Mouse (Mus musculus): Measurements from ENCODE around the gene Harbi1. TPM values are rescaled to one million over a fixed set of nuclear protein-coding genes. Genes with fewer than 3 reads are reported as not detected.

The Harbi1 gene
- polyA plus RNA-seq, 1 experiment from 2014 or later = 22.7 TPM

DNA sequence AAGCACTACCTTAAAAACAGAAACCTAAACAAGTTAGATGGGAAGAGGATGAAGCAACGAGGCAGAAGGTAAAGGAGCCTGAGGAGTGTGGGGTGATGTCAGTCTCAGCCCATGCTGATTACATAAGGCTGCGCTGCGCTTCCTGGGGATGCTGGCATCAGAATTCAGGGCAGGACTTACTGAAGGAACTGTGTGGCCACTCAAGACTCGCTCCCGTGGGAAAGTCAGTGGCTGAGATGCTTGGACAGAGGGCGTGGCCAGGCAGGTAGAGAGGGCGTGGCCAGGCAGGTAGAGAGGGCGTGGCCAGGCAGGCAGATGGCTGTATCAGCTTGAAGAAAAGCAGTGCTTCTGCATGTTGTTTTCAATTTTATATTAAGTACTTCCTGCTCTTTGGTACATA, 26.7 kb upstream of the Harbi1 start:
- Histone ChIP-seq H3K27me3 (no peaks in the 10 kb centered on the region), H3K36me3 (peaks cover 75% of the 10 kb centered on the region), H3K4me3 (no peak overlapping the region), H3K9ac (replicated peaks) (no peak overlapping the region), H3K4me2 (replicated peaks) (no peak overlapping the region), H3K9me3 (no peaks in the 10 kb centered on the region), H3K27ac (replicated peaks) (no peak overlapping the region), H3K4me1 (no peaks in the 10 kb centered on the region)
- 81% methylated on average over 8 of the region's 8 CpGs for whole genome bisulfite sequencing
- ATAC-seq (ENCODE audit: low FRiP score, low read depth) = no peak

DNA sequence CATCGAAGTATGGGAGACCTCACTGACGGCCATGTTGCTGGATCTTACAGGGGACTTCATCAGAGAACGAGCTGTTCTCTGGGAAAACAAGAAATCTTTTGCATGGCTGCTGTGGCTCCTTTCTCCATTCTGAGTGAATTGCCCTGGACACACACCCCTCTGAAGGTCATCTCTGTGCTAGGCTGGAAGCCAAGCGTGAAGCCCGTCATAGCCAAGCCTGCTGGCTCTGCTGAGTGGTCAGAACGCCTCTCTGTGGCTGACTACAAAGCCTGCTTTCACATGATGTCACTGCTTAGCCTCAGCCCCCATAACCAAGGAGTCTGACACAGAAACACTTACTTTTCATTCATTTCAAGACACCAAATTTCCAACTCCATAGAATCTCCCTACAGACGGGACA, 21.2 kb upstream of the Harbi1 start:
- Histone ChIP-seq H3K36me3 (peaks cover 51% of the 10 kb centered on the region), H3K4me2 (replicated peaks) (no peak overlapping the region), H3K9me3 (no peaks in the 10 kb centered on the region), H3K4me3 (no peak overlapping the region), H3K27ac (replicated peaks) (no peak overlapping the region), H3K4me1 (no peaks in the 10 kb centered on the region), H3K27me3 (no peaks in the 10 kb centered on the region), H3K9ac (replicated peaks) (no peak overlapping the region)
- WGBS = 84% methylated on average over 7 of the region's 7 CpGs
- ATAC-seq (ENCODE audit: low FRiP score, low read depth) = no peak

DNA sequence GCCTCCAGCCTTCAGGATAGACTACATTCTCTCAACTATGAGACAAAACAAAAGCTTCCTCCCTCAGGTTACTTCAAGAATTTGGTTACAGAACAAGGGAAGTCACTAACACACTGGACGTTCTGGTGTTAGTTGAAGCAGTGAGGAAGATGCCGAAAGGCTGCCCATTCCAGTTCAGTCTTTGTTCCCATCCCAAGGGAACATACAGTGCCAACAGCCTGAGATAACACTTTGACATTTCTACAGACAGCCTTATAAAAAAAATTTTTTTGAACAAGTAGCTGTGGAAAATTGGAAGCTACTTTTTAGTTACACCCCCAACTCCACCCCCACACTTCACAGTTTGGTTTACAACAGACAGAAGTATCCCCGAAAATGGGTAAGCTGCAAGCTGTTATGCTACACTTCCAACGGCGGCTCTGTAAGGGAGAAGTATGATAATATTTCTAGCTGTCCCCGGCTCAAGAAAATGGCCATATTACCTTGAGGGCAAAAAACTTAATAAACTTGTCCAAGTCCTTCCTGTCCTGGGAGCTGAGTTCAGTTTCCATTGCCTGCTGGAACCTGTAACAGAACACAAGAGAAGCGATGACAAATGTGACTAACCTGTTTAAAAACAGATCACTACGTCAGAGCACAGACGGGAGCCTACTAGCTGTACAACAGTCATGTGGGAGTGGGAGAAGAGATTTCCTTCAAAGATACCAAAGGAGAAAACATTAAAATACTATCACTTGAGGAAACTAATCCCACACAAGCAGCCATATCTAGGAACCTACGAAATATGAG, 15.0 kb upstream of the Harbi1 start:
- no peaks in the 10 kb centered on the region for H3K4me1 ChIP-seq
- peaks cover 10% of the 10 kb centered on the region for H3K36me3 ChIP-seq
- no peak overlapping the region for H3K27ac ChIP-seq (replicated peaks)
- no peak for ATAC-seq (ENCODE audit: low FRiP score, low read depth)
- 92% methylated on average over 10 of the region's 10 CpGs for WGBS
- H3K27me3 ChIP-seq = no peaks in the 10 kb centered on the region
- no peak overlapping the region for H3K4me3 ChIP-seq
- H3K4me2 ChIP-seq (replicated peaks) = no peak overlapping the region
- no peak overlapping the region for H3K9ac ChIP-seq (replicated peaks)
- no peaks in the 10 kb centered on the region for H3K9me3 ChIP-seq

DNA sequence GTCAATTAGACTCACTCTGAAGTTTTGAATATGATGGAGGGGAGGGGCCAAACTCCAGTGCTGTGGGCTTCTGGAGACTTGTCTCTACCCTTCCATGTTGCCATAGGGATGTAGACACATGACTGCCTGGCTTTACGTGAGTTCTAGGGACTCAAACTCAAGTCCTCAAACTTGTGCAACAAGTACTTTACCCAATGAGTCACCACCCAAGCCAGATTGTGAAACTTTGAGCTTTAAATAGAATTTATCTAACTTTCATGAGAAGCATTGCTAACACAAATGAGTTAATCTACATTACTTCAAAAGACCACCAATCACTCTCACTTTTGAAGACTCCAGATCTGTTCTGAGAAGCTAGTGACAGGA, 14.4 kb upstream of the Harbi1 start:
- H3K4me1 ChIP-seq = no peaks in the 10 kb centered on the region
- no peak overlapping the region for H3K27ac ChIP-seq (replicated peaks)
- no peak overlapping the region for H3K9ac ChIP-seq (replicated peaks)
- H3K4me2 ChIP-seq (replicated peaks) = no peak overlapping the region
- no peaks in the 10 kb centered on the region for H3K9me3 ChIP-seq
- no peak overlapping the region for H3K4me3 ChIP-seq
- no peaks in the 10 kb centered on the region for H3K27me3 ChIP-seq
- no peak for ATAC-seq (ENCODE audit: low FRiP score, low read depth)
- H3K36me3 ChIP-seq = peaks cover 10% of the 10 kb centered on the region
- 91% methylated on average over 1 of the region's 1 CpGs for WGBS

DNA sequence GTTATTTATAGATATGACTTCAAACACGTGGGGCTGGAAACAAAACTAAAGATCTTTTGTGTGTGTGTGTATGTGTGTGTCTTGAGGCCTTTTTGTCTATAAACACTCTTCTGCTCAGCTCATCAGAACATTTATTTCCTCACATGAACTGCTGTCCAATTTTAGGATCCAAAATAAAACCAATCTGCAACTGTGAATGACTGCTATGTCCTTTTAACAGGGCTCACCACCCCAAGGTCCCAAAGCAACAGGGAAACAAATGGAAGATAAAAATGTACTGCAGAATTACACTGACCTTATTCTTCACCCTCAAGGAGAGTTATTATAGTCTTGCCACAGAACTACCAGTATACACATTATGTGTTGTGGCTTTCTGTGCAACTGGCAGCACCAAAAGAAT, 11.4 kb upstream of the Harbi1 start:
- no peak overlapping the region for H3K9ac ChIP-seq (replicated peaks)
- H3K27me3 ChIP-seq = no peaks in the 10 kb centered on the region
- H3K4me3 ChIP-seq = no peak overlapping the region
- H3K27ac ChIP-seq (replicated peaks) = no peak overlapping the region
- no peaks in the 10 kb centered on the region for H3K4me1 ChIP-seq
- WGBS = 81% methylated on average over 1 of the region's 1 CpGs
- no peak overlapping the region for H3K4me2 ChIP-seq (replicated peaks)
- 0 out of 2 replicates have a peak, but pooled peaks cover 3% of the 10 kb centered on the region for H3K36me3 ChIP-seq
- H3K9me3 ChIP-seq = no peaks in the 10 kb centered on the region
- no peak for ATAC-seq (ENCODE audit: low FRiP score, low read depth)

DNA sequence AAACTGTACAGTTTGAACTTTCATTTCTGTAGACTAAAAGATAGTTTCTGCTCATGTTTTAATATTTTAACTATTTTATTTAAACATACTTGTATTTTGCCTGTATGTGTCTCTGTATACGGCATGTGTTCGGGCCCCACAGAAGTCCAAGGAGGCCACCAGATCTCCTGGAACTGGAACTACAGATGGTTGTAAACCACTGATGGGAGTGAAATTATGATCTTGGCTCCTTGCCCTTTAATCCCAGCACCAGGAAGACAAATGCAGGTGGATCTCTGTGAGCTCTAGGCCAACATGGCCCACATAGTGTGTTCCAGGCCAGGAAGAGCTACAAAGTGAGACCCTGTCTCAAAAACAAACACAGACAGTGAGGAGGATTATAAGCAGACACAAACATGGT, 9.3 kb upstream of the Harbi1 start:
- no peak for ATAC-seq (ENCODE audit: low FRiP score, low read depth)
- WGBS = 97% methylated on average over 2 of the region's 2 CpGs
- Histone ChIP-seq H3K36me3 (no peaks in the 10 kb centered on the region), H3K9ac (replicated peaks) (no peak overlapping the region), H3K4me1 (no peaks in the 10 kb centered on the region), H3K4me3 (no peak overlapping the region), H3K27me3 (no peaks in the 10 kb centered on the region), H3K9me3 (no peaks in the 10 kb centered on the region), H3K27ac (replicated peaks) (no peak overlapping the region), H3K4me2 (replicated peaks) (no peak overlapping the region)

DNA sequence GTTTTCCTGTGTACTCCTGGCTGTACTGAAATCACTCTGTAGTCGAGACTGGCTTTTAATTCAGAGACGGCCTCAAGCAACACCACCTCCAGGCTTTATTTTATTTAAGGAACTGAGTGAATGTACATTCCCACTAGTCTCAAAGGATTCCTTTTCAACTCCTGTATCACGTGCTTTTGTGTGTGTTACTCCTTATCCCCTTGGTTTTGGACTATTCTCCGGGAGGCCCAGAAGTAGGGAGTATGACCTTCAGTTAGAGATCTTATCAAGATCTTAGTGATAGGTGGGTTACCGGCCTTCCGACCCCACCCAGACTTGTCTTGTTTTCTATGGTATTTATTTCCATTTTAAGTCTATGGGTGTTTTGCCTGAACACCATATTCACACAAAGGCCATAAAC, 4.9 kb upstream of the Harbi1 start:
- H3K4me3 ChIP-seq = no peak overlapping the region
- no peaks in the 10 kb centered on the region for H3K36me3 ChIP-seq
- H3K4me1 ChIP-seq = peaks cover 10% of the 10 kb centered on the region
- no peaks in the 10 kb centered on the region for H3K27me3 ChIP-seq
- H3K9ac ChIP-seq (replicated peaks) = no peak overlapping the region
- WGBS = 86% methylated on average over 6 of the region's 6 CpGs
- H3K27ac ChIP-seq (replicated peaks) = no peak overlapping the region
- H3K9me3 ChIP-seq = no peaks in the 10 kb centered on the region
- H3K4me2 ChIP-seq (replicated peaks) = no peak overlapping the region
- ATAC-seq (ENCODE audit: low FRiP score, low read depth) = no peak

DNA sequence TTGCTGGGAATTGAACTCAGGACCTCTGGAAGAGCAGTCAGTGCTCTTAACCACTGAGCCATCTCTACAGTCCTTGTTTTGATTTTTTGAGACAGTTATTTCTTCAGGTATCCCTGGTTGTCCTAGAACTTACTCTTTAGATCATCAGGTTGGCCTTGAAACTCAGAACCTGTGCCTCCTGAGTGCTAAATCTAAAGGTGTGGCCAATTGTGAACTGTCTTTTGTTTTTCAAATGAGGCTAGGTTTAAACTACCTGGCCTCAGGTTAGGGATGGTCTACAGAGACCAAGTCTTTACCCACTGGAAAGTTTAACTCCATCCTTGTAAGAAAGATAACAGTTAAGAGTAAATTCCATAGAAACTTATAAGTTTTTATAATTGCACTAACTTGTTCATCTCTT, 4.2 kb upstream of the Harbi1 start:
- H3K27me3 ChIP-seq = no peaks in the 10 kb centered on the region
- H3K9ac ChIP-seq (replicated peaks) = no peak overlapping the region
- H3K4me3 ChIP-seq = no peak overlapping the region
- H3K4me1 ChIP-seq = peaks cover 13% of the 10 kb centered on the region
- ATAC-seq (ENCODE audit: low FRiP score, low read depth) = no peak
- no peaks in the 10 kb centered on the region for H3K9me3 ChIP-seq
- H3K27ac ChIP-seq (replicated peaks) = no peak overlapping the region
- no peak overlapping the region for H3K4me2 ChIP-seq (replicated peaks)
- H3K36me3 ChIP-seq = no peaks in the 10 kb centered on the region

DNA sequence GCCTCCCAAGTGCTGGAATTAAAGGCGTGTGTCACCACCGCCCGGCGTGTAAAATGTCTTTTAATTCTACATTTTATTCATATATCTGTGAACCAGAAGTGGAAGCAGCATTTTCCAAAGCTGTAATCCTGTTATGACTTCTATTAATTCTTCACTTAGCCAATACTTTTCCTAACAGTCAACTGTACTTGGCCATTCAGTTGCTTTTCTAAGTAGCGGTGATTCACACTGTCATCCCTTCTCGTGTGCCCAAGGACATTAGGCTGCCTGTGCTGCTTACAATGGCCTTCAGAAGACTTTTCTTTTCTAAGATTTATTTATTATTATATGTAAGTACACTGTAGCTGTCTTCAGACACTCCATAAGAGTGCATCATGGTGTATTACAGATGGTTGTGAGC, 2.3 kb upstream of the Harbi1 start:
- H3K4me3 ChIP-seq = no peak overlapping the region

DNA sequence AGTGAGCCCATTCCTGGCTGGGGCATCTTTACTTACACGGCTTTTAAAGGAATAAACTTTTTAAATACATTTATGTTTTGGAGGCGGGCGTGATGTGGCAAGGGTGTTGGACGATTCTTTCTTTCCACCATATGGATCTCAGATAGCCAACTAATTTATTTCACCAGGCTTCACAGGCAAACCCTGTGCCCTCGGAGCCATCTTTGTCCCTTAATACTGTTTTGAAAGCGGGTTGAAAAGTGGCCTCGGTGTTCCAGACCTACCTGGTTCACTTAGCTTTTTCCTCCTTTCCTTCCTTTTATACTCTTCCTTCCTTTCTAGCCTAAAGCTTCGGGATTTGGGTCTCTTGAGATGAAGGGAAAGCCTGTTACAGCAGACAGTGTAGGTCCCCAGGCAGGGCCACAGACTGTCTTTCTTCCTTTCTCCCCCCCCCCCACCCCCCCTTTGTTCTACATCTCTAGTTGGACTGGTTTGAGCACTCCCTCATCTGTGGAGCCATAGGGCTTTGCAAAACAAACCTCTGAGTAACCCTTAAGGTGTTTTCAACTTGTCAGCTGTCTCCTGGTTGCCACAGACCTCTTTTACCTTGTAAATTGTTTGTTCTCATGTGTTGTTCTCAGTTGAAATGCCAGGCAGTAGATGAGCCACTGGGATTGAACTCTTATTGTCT, 739 bp downstream of the Harbi1 start:
- 0 out of 2 replicates have a peak, but pooled peaks cover 2% of the 10 kb centered on the region for H3K36me3 ChIP-seq
- H3K4me3 ChIP-seq = peak overlapping the region; percentile 94
- no peaks in the 10 kb centered on the region for H3K27me3 ChIP-seq
- WGBS = 4% methylated on average over 8 of the region's 8 CpGs
- peak overlapping the region; percentile 92 for H3K4me2 ChIP-seq (replicated peaks)
- no peaks in the 10 kb centered on the region for H3K9me3 ChIP-seq
- peaks cover 16% of the 10 kb centered on the region for H3K4me1 ChIP-seq
- peak overlapping the region; percentile 71 for H3K27ac ChIP-seq (replicated peaks)
- peak overlapping the region; percentile 78 for H3K9ac ChIP-seq (replicated peaks)
- no peak for ATAC-seq (ENCODE audit: low FRiP score, low read depth)

More for the DNA sequence above, 2.3 kb upstream of the Harbi1 start:
- 95% methylated on average over 6 of the region's 6 CpGs for WGBS
- H3K9me3 ChIP-seq = no peaks in the 10 kb centered on the region
- no peaks in the 10 kb centered on the region for H3K27me3 ChIP-seq
- H3K4me1 ChIP-seq = peaks cover 16% of the 10 kb centered on the region
- ATAC-seq (ENCODE audit: low FRiP score, low read depth) = no peak
- no peak overlapping the region for H3K9ac ChIP-seq (replicated peaks)
- H3K4me2 ChIP-seq (replicated peaks) = no peak overlapping the region
- H3K27ac ChIP-seq (replicated peaks) = no peak overlapping the region
- H3K36me3 ChIP-seq = no peaks in the 10 kb centered on the region

DNA sequence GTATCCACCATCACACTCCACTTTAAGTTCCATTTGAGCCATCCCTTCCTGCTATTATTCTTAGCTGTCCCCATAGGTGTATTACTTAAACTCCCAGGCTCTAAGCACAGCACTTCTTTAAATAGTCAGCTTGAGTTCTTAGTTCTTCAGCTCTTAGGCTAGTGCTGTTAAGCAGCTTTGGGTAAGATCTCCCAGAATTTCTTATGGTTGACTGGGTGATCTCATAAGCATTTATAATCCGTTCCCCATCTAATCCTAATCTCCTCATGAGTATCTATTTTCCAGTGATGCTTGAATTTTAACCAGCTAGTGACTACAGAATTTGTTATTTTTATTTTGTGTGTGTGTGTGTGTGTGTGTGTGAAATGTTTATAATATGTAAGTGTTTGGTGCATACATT, 4.3 kb downstream of the Harbi1 start:
- Histone ChIP-seq H3K9ac (replicated peaks) (no peak overlapping the region), H3K4me1 (peaks cover 7% of the 10 kb centered on the region), H3K4me3 (no peak overlapping the region), H3K36me3 (0 out of 2 replicates have a peak, but pooled peaks cover 8% of the 10 kb centered on the region), H3K4me2 (replicated peaks) (no peak overlapping the region), H3K27ac (replicated peaks) (no peak overlapping the region), H3K27me3 (no peaks in the 10 kb centered on the region), H3K9me3 (no peaks in the 10 kb centered on the region)
- 67% methylated on average over 1 of the region's 1 CpGs for WGBS
- no peak for ATAC-seq (ENCODE audit: low FRiP score, low read depth)

DNA sequence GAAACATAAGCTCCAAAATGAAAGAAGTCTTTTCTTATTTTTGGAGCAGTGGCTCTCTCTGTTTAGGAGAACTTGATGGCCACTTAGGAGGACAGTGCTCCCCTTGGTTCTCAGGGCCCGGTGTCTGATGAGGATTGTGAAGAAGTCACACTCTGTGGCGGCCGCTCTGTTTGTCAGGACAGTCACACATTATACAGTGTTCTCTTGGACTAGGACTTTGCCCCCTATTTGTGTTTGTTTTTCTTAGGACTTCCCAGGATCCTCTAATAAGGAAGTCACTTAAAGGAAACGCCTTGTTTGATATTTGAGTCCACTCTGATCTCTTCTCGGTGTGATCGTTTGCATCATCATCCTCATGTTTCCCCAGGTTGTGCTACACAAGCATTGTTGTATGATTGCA, 7.6 kb downstream of the Harbi1 start:
- Histone ChIP-seq H3K4me3 (no peak overlapping the region), H3K9me3 (no peaks in the 10 kb centered on the region), H3K27me3 (no peaks in the 10 kb centered on the region), H3K9ac (replicated peaks) (no peak overlapping the region), H3K4me2 (replicated peaks) (no peak overlapping the region), H3K36me3 (0 out of 2 replicates have a peak, but pooled peaks cover 19% of the 10 kb centered on the region), H3K4me1 (no peaks in the 10 kb centered on the region), H3K27ac (replicated peaks) (no peak overlapping the region)
- no peak for ATAC-seq (ENCODE audit: low FRiP score, low read depth)
- 85% methylated on average over 6 of the region's 6 CpGs for WGBS
